Mouse (Mus musculus): ENCODE data around the gene Ctnnbl1.

- TF ChIP-seq GATA1 (IDR thresholded peaks at IDR 0.05; ENCODE audit: low read length) (no peak), TAL1 (IDR thresholded peaks at IDR 0.05; ENCODE audit: low read length) (no peak)
These were observed 43.8 kb downstream of the Ctnnbl1 start for GRCm38 (mm10) chr2:157780956-157781355.

Data from erythroblast, embryonic 14.5 days (primary cell).